Mouse (Mus musculus): Measurements from ENCODE around the gene Tram2. TPM values are rescaled to one million over a fixed set of nuclear protein-coding genes. Genes with fewer than 3 reads are reported as not detected.
A peak's percentile ranks its signal among the peaks of the same experiment; 100 is the strongest.

The Tram2 gene
- polyA plus RNA-seq, 1 experiment from 2014 or later = 2.0 TPM

GRCm38 (mm10) chr1:21052132-21052545 lies 26.9 kb downstream of the Tram2 start:
- Histone ChIP-seq H3K4me1 (ENCODE audit: control insufficient read depth, insufficient read depth, low read length) (0 out of 2 replicates have a peak, but pooled peaks cover 4% of the 10 kb centered on the region), H3K27me3 (ENCODE audit: control insufficient read depth, insufficient read depth, low read length) (no peaks in the 10 kb centered on the region), H3K4me2 (ENCODE audit: low read depth, low read length) (no peak overlapping the region), H3K4me3 (ENCODE audit: low read depth, low read length) (no peak overlapping the region), H3K9me3 (ENCODE audit: control insufficient read depth, low read length) (no peaks in the 10 kb centered on the region), H3K36me3 (ENCODE audit: control insufficient read depth, insufficient read depth, low read length) (no peaks in the 10 kb centered on the region), H3K27ac (ENCODE audit: low read depth, low read length) (no peak overlapping the region), H3K9ac (replicated peaks; ENCODE audit: low read depth, low read length) (no peak overlapping the region)
- peak; percentile 39; the same call in 1 of the 2 replicates for ATAC-seq (ENCODE audit: low read depth)
- 62% methylated on average over 5 of the region's 5 CpGs for WGBS

- H3K27ac ChIP-seq (ENCODE audit: low read depth, low read length) = no peak overlapping the region
- no peak overlapping the region for H3K4me2 ChIP-seq (ENCODE audit: low read depth, low read length)
- H3K9ac ChIP-seq (replicated peaks; ENCODE audit: low read depth, low read length) = no peak overlapping the region
- H3K4me3 ChIP-seq (ENCODE audit: low read depth, low read length) = no peak overlapping the region
- H3K9me3 ChIP-seq (ENCODE audit: control insufficient read depth, low read length) = no peaks in the 10 kb centered on the region
- no peaks in the 10 kb centered on the region for H3K27me3 ChIP-seq (ENCODE audit: control insufficient read depth, insufficient read depth, low read length)
- 0 out of 2 replicates have a peak, but pooled peaks cover 4% of the 10 kb centered on the region for H3K4me1 ChIP-seq (ENCODE audit: control insufficient read depth, insufficient read depth, low read length)
- ATAC-seq (ENCODE audit: low read depth) = no peak
- no peaks in the 10 kb centered on the region for H3K36me3 ChIP-seq (ENCODE audit: control insufficient read depth, insufficient read depth, low read length)
- WGBS = 97% methylated on average over 5 of the region's 5 CpGs
Measured at GRCm38 (mm10) chr1:21049005-21049404, 30.0 kb downstream of the Tram2 start.

- Histone ChIP-seq H3K27ac (ENCODE audit: low read depth, low read length) (no peak overlapping the region), H3K36me3 (ENCODE audit: control insufficient read depth, insufficient read depth, low read length) (no peaks in the 10 kb centered on the region), H3K9ac (replicated peaks; ENCODE audit: low read depth, low read length) (no peak overlapping the region), H3K4me2 (ENCODE audit: low read depth, low read length) (no peak overlapping the region), H3K9me3 (ENCODE audit: control insufficient read depth, low read length) (no peaks in the 10 kb centered on the region), H3K27me3 (ENCODE audit: control insufficient read depth, insufficient read depth, low read length) (no peaks in the 10 kb centered on the region), H3K4me1 (ENCODE audit: control insufficient read depth, insufficient read depth, low read length) (0 out of 2 replicates have a peak, but pooled peaks cover 4% of the 10 kb centered on the region), H3K4me3 (ENCODE audit: low read depth, low read length) (no peak overlapping the region)
- no peak for ATAC-seq (ENCODE audit: low read depth)
- 89% methylated on average over 8 of the region's 8 CpGs for WGBS
Measured at GRCm38 (mm10) chr1:21048402-21048801, 30.6 kb downstream of the Tram2 start.

GRCm38 (mm10) chr1:21042461-21042860 lies 36.6 kb downstream of the Tram2 start:
- 86% methylated on average over 7 of the region's 7 CpGs for WGBS
- Histone ChIP-seq H3K4me1 (ENCODE audit: control insufficient read depth, insufficient read depth, low read length) (no peaks in the 10 kb centered on the region), H3K9ac (replicated peaks; ENCODE audit: low read depth, low read length) (no peak overlapping the region), H3K4me3 (ENCODE audit: low read depth, low read length) (no peak overlapping the region), H3K4me2 (ENCODE audit: low read depth, low read length) (no peak overlapping the region), H3K9me3 (ENCODE audit: control insufficient read depth, low read length) (no peaks in the 10 kb centered on the region), H3K36me3 (ENCODE audit: control insufficient read depth, insufficient read depth, low read length) (no peaks in the 10 kb centered on the region), H3K27ac (ENCODE audit: low read depth, low read length) (no peak overlapping the region), H3K27me3 (ENCODE audit: control insufficient read depth, insufficient read depth, low read length) (no peaks in the 10 kb centered on the region)
- no peak for ATAC-seq (ENCODE audit: low read depth)

GRCm38 (mm10) chr1:21040610-21041326 lies 38.3 kb downstream of the Tram2 start:
- Histone ChIP-seq H3K4me1 (ENCODE audit: control insufficient read depth, insufficient read depth, low read length) (no peaks in the 10 kb centered on the region), H3K36me3 (ENCODE audit: control insufficient read depth, insufficient read depth, low read length) (no peaks in the 10 kb centered on the region), H3K27ac (ENCODE audit: low read depth, low read length) (no peak overlapping the region), H3K4me3 (ENCODE audit: low read depth, low read length) (no peak overlapping the region), H3K9me3 (ENCODE audit: control insufficient read depth, low read length) (no peaks in the 10 kb centered on the region), H3K27me3 (ENCODE audit: control insufficient read depth, insufficient read depth, low read length) (no peaks in the 10 kb centered on the region), H3K4me2 (ENCODE audit: low read depth, low read length) (no peak overlapping the region), H3K9ac (replicated peaks; ENCODE audit: low read depth, low read length) (no peak overlapping the region)
- no peak for ATAC-seq (ENCODE audit: low read depth)
- 89% methylated on average over 7 of the region's 7 CpGs for WGBS

GRCm38 (mm10) chr1:21040173-21040572 lies 38.9 kb downstream of the Tram2 start:
- H3K27ac ChIP-seq (ENCODE audit: low read depth, low read length) = no peak overlapping the region
- H3K4me1 ChIP-seq (ENCODE audit: control insufficient read depth, insufficient read depth, low read length) = no peaks in the 10 kb centered on the region
- WGBS = 91% methylated on average over 7 of the region's 7 CpGs
- H3K36me3 ChIP-seq (ENCODE audit: control insufficient read depth, insufficient read depth, low read length) = no peaks in the 10 kb centered on the region
- no peaks in the 10 kb centered on the region for H3K27me3 ChIP-seq (ENCODE audit: control insufficient read depth, insufficient read depth, low read length)
- H3K9ac ChIP-seq (replicated peaks; ENCODE audit: low read depth, low read length) = no peak overlapping the region
- no peak for ATAC-seq (ENCODE audit: low read depth)
- no peak overlapping the region for H3K4me2 ChIP-seq (ENCODE audit: low read depth, low read length)
- H3K4me3 ChIP-seq (ENCODE audit: low read depth, low read length) = no peak overlapping the region
- H3K9me3 ChIP-seq (ENCODE audit: control insufficient read depth, low read length) = no peaks in the 10 kb centered on the region

- Histone ChIP-seq H3K27ac (ENCODE audit: low read depth, low read length) (no peak overlapping the region), H3K4me2 (ENCODE audit: low read depth, low read length) (no peak overlapping the region), H3K4me1 (ENCODE audit: control insufficient read depth, insufficient read depth, low read length) (no peaks in the 10 kb centered on the region), H3K27me3 (ENCODE audit: control insufficient read depth, insufficient read depth, low read length) (no peaks in the 10 kb centered on the region), H3K36me3 (ENCODE audit: control insufficient read depth, insufficient read depth, low read length) (no peaks in the 10 kb centered on the region), H3K9me3 (ENCODE audit: control insufficient read depth, low read length) (no peaks in the 10 kb centered on the region), H3K9ac (replicated peaks; ENCODE audit: low read depth, low read length) (no peak overlapping the region), H3K4me3 (ENCODE audit: low read depth, low read length) (no peak overlapping the region)
- no peak for ATAC-seq (ENCODE audit: low read depth)
- 82% methylated on average over 3 of the region's 3 CpGs for WGBS
Measured at GRCm38 (mm10) chr1:21039564-21039963, 39.5 kb downstream of the Tram2 start.

- Histone ChIP-seq H3K4me2 (ENCODE audit: low read depth, low read length) (no peak overlapping the region), H3K36me3 (ENCODE audit: control insufficient read depth, insufficient read depth, low read length) (no peaks in the 10 kb centered on the region), H3K4me3 (ENCODE audit: low read depth, low read length) (no peak overlapping the region), H3K4me1 (ENCODE audit: control insufficient read depth, insufficient read depth, low read length) (no peaks in the 10 kb centered on the region), H3K27me3 (ENCODE audit: control insufficient read depth, insufficient read depth, low read length) (no peaks in the 10 kb centered on the region), H3K27ac (ENCODE audit: low read depth, low read length) (no peak overlapping the region), H3K9ac (replicated peaks; ENCODE audit: low read depth, low read length) (no peak overlapping the region), H3K9me3 (ENCODE audit: control insufficient read depth, low read length) (no peaks in the 10 kb centered on the region)
- ATAC-seq (ENCODE audit: low read depth) = no peak
- 88% methylated on average over 6 of the region's 6 CpGs for WGBS
Measured at GRCm38 (mm10) chr1:21037881-21038601, 41.0 kb downstream of the Tram2 start.

- H3K4me2 ChIP-seq (ENCODE audit: low read depth, low read length) = no peak overlapping the region
- H3K9me3 ChIP-seq (ENCODE audit: control insufficient read depth, low read length) = no peaks in the 10 kb centered on the region
- H3K27ac ChIP-seq (ENCODE audit: low read depth, low read length) = no peak overlapping the region
- no peaks in the 10 kb centered on the region for H3K4me1 ChIP-seq (ENCODE audit: control insufficient read depth, insufficient read depth, low read length)
- H3K4me3 ChIP-seq (ENCODE audit: low read depth, low read length) = no peak overlapping the region
- no peaks in the 10 kb centered on the region for H3K27me3 ChIP-seq (ENCODE audit: control insufficient read depth, insufficient read depth, low read length)
- no peaks in the 10 kb centered on the region for H3K36me3 ChIP-seq (ENCODE audit: control insufficient read depth, insufficient read depth, low read length)
- H3K9ac ChIP-seq (replicated peaks; ENCODE audit: low read depth, low read length) = no peak overlapping the region
- 80% methylated on average over 6 of the region's 6 CpGs for WGBS
- ATAC-seq (ENCODE audit: low read depth) = no peak
Measured at GRCm38 (mm10) chr1:21035878-21036277, 43.2 kb downstream of the Tram2 start.

All from neural tube, embryonic 14.5 days (tissue).